Mouse (Mus musculus) cerebellum, adult 11-12 months (tissue): Measurements from ENCODE around the gene Ccdc62.
A peak's percentile ranks its signal among the peaks of the same experiment; 100 is the strongest.

Source experiments
- DNase-seq: peaks from one replicate; pipeline ENCODE4 v3.0.0; 2022

Ccdc62 gene

GRCm38 (mm10) chr5:123930508-123930989 lies at the start of gene Ccdc62:
Gene Ccdc62 (plus strand): TSS chr5:123930679.
- DNase-seq: peak; percentile 96

GRCm38 (mm10) chr5:123880778-123881177 lies 49.7 kb upstream of the Ccdc62 start:
- no peak for DNase-seq

GRCm38 (mm10) chr5:123883891-123884290 lies 46.6 kb upstream of the Ccdc62 start:
- DNase-seq: no peak

GRCm38 (mm10) chr5:123884332-123884731 lies 46.1 kb upstream of the Ccdc62 start:
- no peak for DNase-seq

- no peak for DNase-seq
Measured at GRCm38 (mm10) chr5:123886365-123886764, 44.1 kb upstream of the Ccdc62 start.

GRCm38 (mm10) chr5:123890312-123890711 lies 40.2 kb upstream of the Ccdc62 start:
- DNase-seq: no peak

- DNase-seq: no peak
Measured at GRCm38 (mm10) chr5:123890987-123891386, 39.5 kb upstream of the Ccdc62 start.

- DNase-seq: no peak
Measured at GRCm38 (mm10) chr5:123891669-123892068, 38.8 kb upstream of the Ccdc62 start.

- no peak for DNase-seq
Measured at GRCm38 (mm10) chr5:123893520-123893919, 37.0 kb upstream of the Ccdc62 start.

- no peak for DNase-seq
Measured at GRCm38 (mm10) chr5:123896395-123896794, 34.1 kb upstream of the Ccdc62 start.

GRCm38 (mm10) chr5:123897352-123897751 lies 33.1 kb upstream of the Ccdc62 start:
- DNase-seq: no peak

- DNase-seq: peak; percentile 15
Measured at GRCm38 (mm10) chr5:123904059-123904672, 26.3 kb upstream of the Ccdc62 start.

GRCm38 (mm10) chr5:123906146-123906975 lies 24.1 kb upstream of the Ccdc62 start:
- peak; percentile 36 for DNase-seq

GRCm38 (mm10) chr5:123906976-123907630 lies 23.4 kb upstream of the Ccdc62 start, which contains the start of gene Denr:
Gene Denr (plus strand): TSS chr5:123907175.
- peak; percentile 98 for DNase-seq

GRCm38 (mm10) chr5:123907631-123907977 lies 22.9 kb upstream of the Ccdc62 start:
- no peak for DNase-seq

GRCm38 (mm10) chr5:123914852-123915251 lies 15.6 kb upstream of the Ccdc62 start:
- no peak for DNase-seq

- DNase-seq: no peak
Measured at GRCm38 (mm10) chr5:123922112-123922511, 8.4 kb upstream of the Ccdc62 start.

GRCm38 (mm10) chr5:123927118-123927517 lies 3.4 kb upstream of the Ccdc62 start, which contains the start of gene Gm43518:
Gene Gm43518 (plus strand): TSS chr5:123927418.
- no peak for DNase-seq

GRCm38 (mm10) chr5:123931131-123931530 lies 652 bp downstream of the Ccdc62 start:
- DNase-seq: no peak

GRCm38 (mm10) chr5:123932927-123933326 lies 2.4 kb downstream of the Ccdc62 start:
- DNase-seq: no peak

- DNase-seq: no peak
Measured at GRCm38 (mm10) chr5:123933556-123933955, 3.1 kb downstream of the Ccdc62 start.

- DNase-seq: no peak
Measured at GRCm38 (mm10) chr5:123933957-123934591, 3.6 kb downstream of the Ccdc62 start.

GRCm38 (mm10) chr5:123935931-123936330 lies 5.5 kb downstream of the Ccdc62 start:
- no peak for DNase-seq
